Mouse (Mus musculus): ENCODE measurements around the gene Dcaf5. TPM values are rescaled to one million over a fixed set of nuclear protein-coding genes. Genes with fewer than 3 reads are reported as not detected.
"Not testable (repeated sequence)": the region's sequence is repeated elsewhere in the genome, so short reads cannot be mapped to it uniquely, and the experiment has no call there.

The Dcaf5 gene
- 27.2 and 28.4 TPM in 2 replicates for polyA plus RNA-seq (2012; rRNA removed)

- no peak for DNase-seq (ENCODE audit: low read depth)
These were observed at the start of gene Dcaf5 for GRCm38 (mm10) chr12:80436336-80436976. Gene Dcaf5, minus strand, starts transcription at chr12:80436601.

GRCm38 (mm10) chr12:80483397-80483796 lies 47.0 kb upstream of the Dcaf5 start:
- DNase-seq (ENCODE audit: low read depth): no peak

GRCm38 (mm10) chr12:80479986-80480385 lies 43.6 kb upstream of the Dcaf5 start:
- DNase-seq (ENCODE audit: low read depth): no peak

- DNase-seq (ENCODE audit: low read depth): no peak
These were observed 37.3 kb upstream of the Dcaf5 start for GRCm38 (mm10) chr12:80473731-80474130.

- no peak for DNase-seq (ENCODE audit: low read depth)
These were observed 35.5 kb upstream of the Dcaf5 start for GRCm38 (mm10) chr12:80471926-80472325.

- no peak for DNase-seq (ENCODE audit: low read depth)
These were observed 33.8 kb upstream of the Dcaf5 start for GRCm38 (mm10) chr12:80470206-80470605.

- no peak for DNase-seq (ENCODE audit: low read depth)
These were observed 27.4 kb upstream of the Dcaf5 start for GRCm38 (mm10) chr12:80463666-80464269.

- peak; percentile 27 for DNase-seq (ENCODE audit: low read depth)
These were observed 26.7 kb upstream of the Dcaf5 start, which contains the start of gene Exd2 for GRCm38 (mm10) chr12:80462942-80463651. Gene Exd2, plus strand, starts transcription at chr12:80463095.

GRCm38 (mm10) chr12:80462292-80462896 lies 26.0 kb upstream of the Dcaf5 start:
- DNase-seq (ENCODE audit: low read depth): not testable (repeated sequence)

- no peak for DNase-seq (ENCODE audit: low read depth)
These were observed 21.6 kb upstream of the Dcaf5 start for GRCm38 (mm10) chr12:80458033-80458432.

- no peak for DNase-seq (ENCODE audit: low read depth)
These were observed 17.1 kb upstream of the Dcaf5 start for GRCm38 (mm10) chr12:80453506-80453905.

- DNase-seq (ENCODE audit: low read depth): no peak
These were observed 8.2 kb upstream of the Dcaf5 start for GRCm38 (mm10) chr12:80444525-80445109.

GRCm38 (mm10) chr12:80440957-80441356 lies 4.6 kb upstream of the Dcaf5 start:
- DNase-seq (ENCODE audit: low read depth): no peak

- no peak for DNase-seq (ENCODE audit: low read depth)
These were observed 762 bp upstream of the Dcaf5 start for GRCm38 (mm10) chr12:80437051-80437675.

- no peak for DNase-seq (ENCODE audit: low read depth)
These were observed 514 bp downstream of the Dcaf5 start for GRCm38 (mm10) chr12:80435887-80436286.

GRCm38 (mm10) chr12:80434961-80435691 lies 1.3 kb downstream of the Dcaf5 start:
- DNase-seq (ENCODE audit: low read depth): no peak

GRCm38 (mm10) chr12:80434601-80434960 lies 1.8 kb downstream of the Dcaf5 start:
- no peak for DNase-seq (ENCODE audit: low read depth)

- DNase-seq (ENCODE audit: low read depth): no peak
These were observed 3.1 kb downstream of the Dcaf5 start for GRCm38 (mm10) chr12:80433266-80433665.

GRCm38 (mm10) chr12:80427683-80428082 lies 8.7 kb downstream of the Dcaf5 start:
- DNase-seq (ENCODE audit: low read depth): no peak

GRCm38 (mm10) chr12:80415100-80415499 lies 21.3 kb downstream of the Dcaf5 start:
- no peak for DNase-seq (ENCODE audit: low read depth)

GRCm38 (mm10) chr12:80410855-80411254 lies 25.5 kb downstream of the Dcaf5 start:
- no peak for DNase-seq (ENCODE audit: low read depth)

Measured in gonadal fat pad, adult 2 months (tissue).